Mouse (Mus musculus): ENCODE results near the gene Olfr495. TPM values are rescaled to one million over a fixed set of nuclear protein-coding genes. Genes with fewer than 3 reads are reported as not detected.

Gene Olfr495
- not detected for total RNA-seq (2021)

DNA sequence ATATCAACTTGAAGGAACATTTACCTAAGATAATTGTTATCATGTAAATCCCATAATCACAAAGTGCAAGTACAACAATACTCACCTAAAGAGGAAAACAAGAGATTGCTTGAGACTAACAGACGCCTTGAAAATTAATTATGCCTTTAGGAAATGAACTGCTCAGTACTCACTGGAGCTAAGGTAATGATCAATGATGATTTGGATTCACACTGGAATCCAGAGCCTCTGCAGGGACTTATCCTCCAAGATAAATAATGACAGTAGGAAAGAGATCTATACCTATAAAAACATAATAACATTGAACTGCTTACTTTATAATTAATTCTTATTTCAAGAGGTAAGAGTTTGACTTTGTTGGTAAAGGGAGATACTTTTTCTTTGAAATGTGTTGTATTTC, at the start of gene Olfr495:
Olfr495 (plus strand) TSS at position 301 of the 400 bp plus-strand sequence.
- intact Hi-C loops (cut with DNase I): no loop called here

DNA sequence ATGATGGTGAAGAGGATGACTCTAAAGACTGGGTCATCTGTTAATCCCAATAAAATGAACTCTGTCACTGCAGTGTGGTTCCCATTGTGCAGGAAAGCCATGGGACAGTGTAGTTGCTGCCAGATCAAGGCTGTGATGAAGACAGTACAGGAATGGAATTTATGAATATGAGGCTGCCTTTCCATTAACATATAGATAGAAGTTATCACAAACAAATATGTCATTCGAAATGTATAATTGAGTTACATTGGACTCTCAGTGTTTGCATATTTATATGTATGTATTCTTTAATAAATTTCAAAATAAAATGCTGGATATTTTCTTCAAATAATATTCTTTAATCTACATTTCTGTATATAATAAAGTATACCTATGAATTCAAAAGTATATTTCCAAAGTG, 46.1 kb upstream of the Olfr495 start, which contains the start of gene Olfr493:
Olfr493 (minus strand) TSS at position 101 of the 400 bp plus-strand sequence.
- intact Hi-C loops (cut with DNase I): no loop called here
- no peak for DNase-seq (ENCODE audit: low spot score in 2 of 2)

More for the DNA sequence above, at the start of gene Olfr495:
- DNase-seq (ENCODE audit: low spot score in 2 of 2): no peak

DNA sequence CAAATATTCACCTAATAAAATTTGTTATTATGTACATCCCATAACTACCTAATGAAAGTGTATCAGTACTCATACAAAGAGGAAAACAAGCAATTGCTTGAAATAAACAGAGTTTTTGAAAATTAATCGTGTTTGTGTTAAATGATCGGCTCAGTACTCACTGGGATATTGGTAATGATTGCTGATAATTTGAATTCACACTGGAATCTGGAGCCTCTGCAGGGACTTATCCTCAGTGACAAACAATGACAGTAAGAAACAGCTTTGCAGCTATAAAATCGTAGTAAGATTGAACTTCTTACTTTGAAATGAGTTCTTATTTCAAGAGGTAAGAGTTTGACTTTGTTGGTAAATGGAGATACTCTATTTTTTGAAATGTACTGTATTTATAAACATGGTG, 27.9 kb upstream of the Olfr495 start, which contains the start of gene Olfr494:
Olfr494 (plus strand) TSS at position 301 of the 400 bp plus-strand sequence.
- DNase-seq (ENCODE audit: low spot score in 2 of 2): no peak
- intact Hi-C loops (cut with DNase I): no loop called here

DNA sequence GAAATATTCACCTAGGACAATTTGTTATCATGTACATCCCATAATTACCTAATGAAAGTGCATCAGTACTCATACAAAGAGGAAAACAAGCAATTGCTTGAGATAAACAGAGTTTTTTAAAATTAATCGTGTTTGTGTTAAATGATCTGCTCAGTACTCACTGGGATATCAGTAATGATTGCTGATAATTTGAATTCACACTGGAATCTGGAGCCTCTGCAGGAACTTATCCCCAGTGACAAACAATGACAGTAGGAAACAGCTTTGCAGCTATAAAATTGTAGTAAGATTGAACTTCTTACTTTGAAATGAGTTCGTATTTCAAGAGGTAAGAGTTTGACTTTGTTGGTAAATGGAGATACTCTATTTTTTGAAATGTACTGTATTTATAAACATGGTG, 27.2 kb downstream of the Olfr495 start, which contains the start of gene Olfr497:
Olfr497 (plus strand) TSS at position 301 of the 400 bp plus-strand sequence.
- intact Hi-C loops (cut with DNase I): no loop called here
- DNase-seq (ENCODE audit: low spot score in 2 of 2): no peak

Other genes starting within 250 kb of the Olfr495 start
- gene Olfr485, start 233.3 kb upstream of the Olfr495 start, total RNA-seq (2021): not detected
- not detected for gene Olfr486, start 220.4 kb upstream of the Olfr495 start, total RNA-seq (2021)
- not detected for gene Olfr487, start 178.5 kb upstream of the Olfr495 start, total RNA-seq (2021)
- not detected for gene Olfr488, start 134.8 kb upstream of the Olfr495 start, total RNA-seq (2021)
- gene Olfr490, start 104.2 kb upstream of the Olfr495 start, total RNA-seq (2021): not detected
- not detected for gene Olfr491, start 79.7 kb upstream of the Olfr495 start, total RNA-seq (2021)
- not detected for gene Olfr492, start 69.5 kb upstream of the Olfr495 start, total RNA-seq (2021)
- not detected for gene Olfr493, start 46.2 kb upstream of the Olfr495 start, total RNA-seq (2021)
- not detected for gene Olfr494, start 27.8 kb upstream of the Olfr495 start, total RNA-seq (2021)
- gene Olfr497, start 27.3 kb downstream of the Olfr495 start, total RNA-seq (2021): not detected
- gene Olfr498, start 72.2 kb downstream of the Olfr495 start, total RNA-seq (2021): not detected
- not detected for gene Olfr502, start 131.9 kb downstream of the Olfr495 start, total RNA-seq (2021)
- gene Olfr503, start 151.4 kb downstream of the Olfr495 start, total RNA-seq (2021): not detected
- not detected for gene Olfr504, start 172.6 kb downstream of the Olfr495 start, total RNA-seq (2021)
- not detected for gene Olfr506, start 217.6 kb downstream of the Olfr495 start, total RNA-seq (2021)
- not detected for gene Olfr507, start 228.6 kb downstream of the Olfr495 start, total RNA-seq (2021)
- not detected for gene Olfr508, start 236.8 kb downstream of the Olfr495 start, total RNA-seq (2021)